Mouse (Mus musculus): ENCODE measurements around the gene Hist1h1a.

The Hist1h1a gene

DNA sequence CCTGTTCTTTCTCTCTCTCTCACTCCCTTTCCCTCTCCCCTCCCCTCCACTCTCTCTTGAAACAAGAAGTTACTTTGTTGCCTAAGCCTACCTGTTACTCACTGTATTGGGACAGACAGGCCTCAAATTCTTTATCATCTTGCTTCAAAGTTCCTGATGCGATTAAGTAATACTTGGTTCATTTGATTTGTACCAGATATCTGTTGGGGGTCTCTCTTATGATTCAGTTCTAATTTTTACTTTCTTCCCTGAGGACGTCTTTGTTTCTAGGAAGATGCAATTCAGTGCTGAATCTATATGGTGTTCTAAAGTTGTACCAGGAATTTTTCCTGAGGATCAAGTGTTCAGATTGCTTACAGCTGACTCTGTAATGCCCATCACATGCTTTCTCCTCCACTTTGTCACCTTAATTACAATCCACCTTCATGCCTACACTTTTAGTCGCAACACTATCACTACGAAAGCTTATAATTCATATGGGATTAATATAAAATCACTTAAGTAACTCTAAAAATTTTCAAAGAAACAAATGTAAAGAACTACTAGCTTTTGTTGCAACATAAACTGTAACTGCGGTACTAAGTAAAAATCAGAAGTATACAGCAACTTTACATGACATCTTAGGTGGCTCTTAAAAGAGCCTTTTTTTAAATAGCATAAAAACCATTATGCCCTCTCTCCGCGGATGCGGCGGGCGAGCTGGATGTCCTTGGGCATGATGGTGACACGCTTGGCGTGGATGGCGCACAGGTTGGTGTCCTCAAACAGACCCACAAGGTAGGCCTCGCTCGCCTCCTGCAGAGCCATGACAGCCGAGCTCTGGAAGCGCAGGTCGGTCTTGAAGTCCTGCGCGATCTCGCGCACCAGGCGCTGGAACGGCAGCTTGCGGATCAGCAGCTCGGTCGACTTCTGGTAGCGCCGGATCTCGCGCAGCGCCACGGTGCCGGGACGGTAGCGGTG, 18.8 kb upstream of the Hist1h1a start:
- DNase-seq (ENCODE audit: low spot score): peak; percentile 72

DNA sequence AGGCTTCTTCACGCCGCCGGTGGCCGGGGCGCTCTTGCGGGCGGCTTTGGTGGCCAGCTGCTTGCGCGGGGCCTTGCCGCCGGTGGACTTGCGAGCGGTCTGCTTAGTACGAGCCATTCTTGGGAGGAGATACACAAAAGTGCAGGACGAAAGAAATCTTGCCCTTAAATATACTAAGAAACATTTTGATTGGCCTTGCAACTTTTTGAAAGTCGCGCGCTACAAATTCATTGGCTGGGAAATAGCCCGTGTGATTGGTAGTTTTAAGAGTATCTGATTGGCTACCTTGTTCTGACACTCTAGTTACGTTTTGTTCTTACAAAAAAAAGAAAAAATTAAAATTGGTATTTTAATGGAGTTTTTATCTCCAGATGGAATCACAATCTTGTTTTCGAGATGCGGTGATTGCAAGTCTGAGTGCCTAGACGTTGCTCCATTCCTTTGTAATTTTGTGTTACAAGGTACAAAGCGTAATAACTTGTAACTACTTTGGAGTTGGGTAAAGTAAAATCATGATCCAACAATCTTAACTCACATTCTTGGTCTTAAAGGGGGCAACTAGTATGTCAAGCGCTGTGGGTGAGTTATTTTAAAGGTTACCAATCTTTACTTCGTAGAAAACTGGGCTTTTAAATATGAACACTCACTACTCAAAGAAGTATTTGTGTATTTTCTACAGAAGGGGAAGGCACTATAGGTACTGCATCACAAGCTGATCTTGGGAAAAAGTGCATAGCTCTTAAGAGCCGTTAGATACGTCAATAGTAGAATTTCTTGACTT, 17.9 kb upstream of the Hist1h1a start, which contains the start of gene Hist1h3c:
Gene Hist1h3c, minus strand, starts transcription at position 222 of the 781 bp plus-strand sequence.
- peak; percentile 96 for DNase-seq (ENCODE audit: low spot score)

DNA sequence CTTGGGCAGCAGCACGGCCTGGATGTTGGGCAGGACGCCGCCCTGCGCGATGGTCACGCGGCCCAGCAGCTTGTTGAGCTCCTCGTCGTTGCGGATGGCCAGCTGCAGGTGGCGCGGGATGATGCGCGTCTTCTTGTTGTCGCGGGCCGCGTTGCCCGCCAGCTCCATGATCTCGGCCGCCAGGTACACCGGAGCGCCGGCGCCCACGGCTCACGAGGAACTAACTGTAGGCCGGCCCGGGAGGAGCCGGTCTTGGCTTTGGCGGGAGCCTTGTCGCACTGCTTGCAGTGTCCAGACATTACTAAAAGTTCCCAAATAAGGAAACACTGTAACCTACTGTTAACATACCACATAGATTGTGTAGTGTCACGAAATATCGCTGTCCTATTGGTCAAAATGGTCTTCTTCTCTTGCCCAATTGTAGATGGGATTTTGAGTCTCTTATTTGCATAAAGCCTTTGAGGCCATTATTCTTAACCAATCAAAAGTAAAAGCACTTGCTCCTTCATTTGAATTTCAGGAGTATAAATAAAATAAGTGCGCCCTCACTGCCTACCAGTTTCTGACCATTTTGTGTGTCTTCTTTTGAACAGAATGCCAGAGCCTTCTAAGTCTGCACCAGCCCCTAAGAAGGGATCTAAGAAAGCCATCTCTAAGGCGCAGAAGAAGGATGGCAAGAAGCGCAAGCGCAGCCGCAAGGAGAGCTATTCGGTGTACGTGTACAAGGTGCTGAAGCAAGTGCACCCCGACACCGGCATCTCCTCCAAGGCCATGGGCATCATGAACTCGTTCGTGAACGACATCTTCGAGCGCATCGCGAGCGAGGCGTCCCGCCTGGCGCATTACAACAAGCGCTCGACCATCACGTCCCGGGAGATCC, 17.0 kb upstream of the Hist1h1a start, which contains the start of gene Hist1h2bb:
Gene Hist1h2bb, plus strand, starts transcription at position 534 of the 880 bp plus-strand sequence.
- DNase-seq (ENCODE audit: low spot score): peak; percentile 96

DNA sequence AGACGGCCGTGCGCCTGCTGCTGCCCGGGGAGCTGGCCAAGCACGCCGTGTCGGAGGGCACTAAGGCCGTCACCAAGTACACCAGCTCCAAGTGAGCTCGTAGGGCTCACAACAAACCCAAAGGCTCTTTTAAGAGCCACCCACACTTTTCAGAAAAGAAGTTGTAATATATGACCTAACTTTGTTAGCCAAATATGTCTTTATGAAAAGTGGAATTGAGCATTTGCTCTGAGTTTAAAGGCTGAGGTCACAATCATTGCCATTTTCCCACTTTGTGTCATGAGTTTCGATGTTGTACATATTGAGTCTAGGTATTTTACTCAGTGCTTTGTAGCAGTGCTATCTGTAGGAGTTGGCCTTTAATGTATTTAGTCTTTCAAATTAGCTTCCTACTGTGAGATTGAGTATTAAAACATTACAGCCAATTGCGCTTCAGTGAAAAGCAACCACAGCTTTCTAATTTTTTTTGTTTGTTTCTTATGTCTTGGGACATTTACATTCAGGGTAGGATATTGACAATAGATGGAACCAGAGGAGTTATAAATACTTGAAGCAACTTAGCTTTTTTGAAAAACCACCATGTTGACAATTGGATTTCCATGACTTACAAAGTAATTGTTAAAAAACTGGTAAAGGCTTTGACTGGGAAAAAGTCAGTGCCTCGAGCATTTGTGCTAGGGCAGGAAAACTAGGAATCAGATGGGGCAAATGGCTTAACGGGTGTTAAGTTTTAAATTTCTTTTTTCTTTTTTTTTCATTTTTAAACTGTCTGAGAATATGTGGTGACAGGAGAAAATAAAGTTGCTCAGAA, 16.2 kb upstream of the Hist1h1a start:
- peak; percentile 76 for DNase-seq (ENCODE audit: low spot score)

DNA sequence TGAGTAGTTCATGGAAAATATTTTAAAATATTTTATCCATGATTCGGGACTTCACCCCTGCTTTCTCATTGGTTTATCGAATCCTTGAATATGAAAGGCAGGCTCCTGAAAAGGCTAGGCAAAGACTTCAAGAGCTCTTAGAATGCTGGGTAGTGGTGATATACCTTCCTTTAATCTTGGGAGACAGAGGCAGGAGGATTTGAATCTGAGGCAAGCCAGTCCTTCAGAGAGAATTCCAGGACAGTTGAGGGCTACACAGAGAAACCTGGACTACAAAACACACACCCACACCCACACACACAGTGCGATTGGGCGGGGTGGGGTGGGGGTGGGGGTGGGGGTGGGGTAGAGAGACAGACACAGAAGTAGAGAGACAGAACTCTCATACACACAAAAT, 15.6 kb upstream of the Hist1h1a start:
- DNase-seq (ENCODE audit: low spot score): peak; percentile 69

DNA sequence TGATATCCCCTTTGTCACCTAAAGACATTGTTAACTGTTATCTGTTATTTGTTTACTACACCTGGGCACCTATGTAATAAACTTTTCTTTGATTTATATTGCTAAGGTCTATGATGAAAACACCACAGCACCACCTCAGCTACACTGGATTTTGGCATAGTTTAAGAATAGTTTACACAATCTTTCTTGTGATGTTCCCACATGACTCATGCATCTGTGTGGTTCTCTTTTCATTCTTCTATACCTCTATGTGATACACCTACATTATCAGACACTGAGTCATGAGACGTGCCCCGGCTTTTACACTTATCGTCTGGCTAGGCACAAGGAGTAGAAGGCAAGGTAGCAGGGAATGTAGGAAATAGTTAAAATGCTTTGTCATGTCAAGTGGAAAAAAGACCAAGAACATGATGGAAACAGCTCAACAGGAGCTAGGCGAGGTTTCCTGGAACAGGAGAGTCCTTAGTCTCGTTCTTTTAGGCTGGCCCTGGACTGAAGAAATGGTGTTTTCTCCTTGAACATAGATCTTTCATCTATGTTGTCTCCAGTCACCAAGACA, 13.8 kb upstream of the Hist1h1a start:
- DNase-seq (ENCODE audit: low spot score): peak; percentile 35

DNA sequence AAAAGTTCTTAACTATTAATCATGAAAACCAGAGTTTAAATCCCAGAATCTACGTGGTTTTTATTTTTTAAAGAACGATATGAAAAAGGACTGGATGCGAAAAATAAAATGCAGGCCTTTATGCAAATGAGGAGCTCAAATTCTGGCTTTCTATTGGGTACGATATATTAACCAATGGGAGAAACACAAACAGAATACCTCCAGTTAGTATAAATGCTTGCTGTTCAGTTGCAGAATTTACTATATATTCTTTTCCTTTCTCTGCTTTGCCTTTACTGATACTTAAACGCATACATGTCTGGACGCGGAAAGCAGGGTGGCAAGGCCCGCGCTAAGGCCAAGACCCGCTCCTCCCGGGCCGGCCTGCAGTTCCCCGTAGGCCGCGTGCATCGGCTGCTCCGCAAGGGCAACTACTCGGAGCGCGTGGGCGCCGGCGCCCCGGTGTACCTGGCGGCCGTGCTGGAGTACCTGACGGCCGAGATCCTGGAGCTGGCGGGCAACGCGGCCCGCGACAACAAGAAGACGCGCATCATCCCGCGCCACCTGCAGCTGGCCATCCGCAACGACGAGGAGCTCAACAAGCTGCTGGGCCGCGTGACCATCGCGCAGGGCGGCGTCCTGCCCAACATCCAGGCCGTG, 12.5 kb upstream of the Hist1h1a start, which contains the start of gene Hist1h2ab:
Gene Hist1h2ab, plus strand, starts transcription at position 288 of the 639 bp plus-strand sequence.
- peak; percentile 93 for DNase-seq (ENCODE audit: low spot score)

DNA sequence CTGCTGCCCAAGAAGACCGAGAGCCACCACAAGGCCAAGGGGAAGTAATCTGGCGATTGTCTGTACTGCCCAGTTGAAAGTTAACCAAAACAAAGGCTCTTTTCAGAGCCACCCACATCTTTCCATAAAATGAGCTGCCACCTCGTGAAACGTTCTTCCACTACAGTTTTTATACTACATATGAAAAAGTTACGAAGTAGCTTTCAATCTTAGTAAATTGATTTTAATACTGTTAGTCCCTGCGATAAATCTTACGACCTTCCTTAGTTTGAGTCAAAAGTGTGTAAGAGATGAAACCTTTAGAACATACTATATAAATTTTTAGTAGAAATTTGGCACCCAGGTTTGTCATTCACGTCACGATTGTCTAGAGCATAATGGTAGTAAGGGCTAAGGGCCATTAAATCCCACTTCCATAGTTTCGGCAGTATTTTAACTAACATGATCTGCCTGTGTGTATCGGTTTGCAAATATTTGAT, 11.9 kb upstream of the Hist1h1a start:
- DNase-seq (ENCODE audit: low spot score): peak; percentile 73

DNA sequence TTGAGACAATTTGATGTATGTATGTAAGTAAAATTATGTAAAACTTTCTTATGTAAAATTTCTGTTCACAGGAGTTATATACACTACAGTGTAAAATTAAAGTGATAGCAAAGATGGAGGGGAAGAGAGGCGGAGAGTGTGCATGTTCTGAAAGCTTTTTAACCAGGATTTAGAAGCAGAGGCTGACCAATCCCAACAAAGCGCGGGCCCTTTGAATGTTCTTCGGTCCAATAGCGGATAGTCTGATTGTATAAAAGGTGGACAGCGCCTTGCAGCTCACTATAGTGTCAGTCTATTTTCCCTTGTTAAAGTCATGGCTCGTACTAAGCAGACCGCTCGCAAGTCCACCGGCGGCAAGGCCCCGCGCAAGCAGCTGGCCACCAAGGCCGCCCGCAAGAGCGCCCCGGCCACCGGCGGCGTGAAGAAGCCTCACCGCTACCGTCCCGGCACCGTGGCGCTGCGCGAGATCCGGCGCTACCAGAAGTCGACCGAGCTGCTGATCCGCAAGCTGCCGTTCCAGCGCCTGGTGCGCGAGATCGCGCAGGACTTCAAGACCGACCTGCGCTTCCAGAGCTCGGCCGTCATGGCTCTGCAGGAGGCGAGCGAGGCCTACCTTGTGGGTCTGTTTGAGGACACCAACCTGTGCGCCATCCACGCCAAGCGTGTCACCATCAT, 11.3 kb upstream of the Hist1h1a start, which contains the start of gene Hist1h3b:
Gene Hist1h3b, plus strand, starts transcription at position 201 of the 675 bp plus-strand sequence.
- peak; percentile 99 for DNase-seq (ENCODE audit: low spot score)

DNA sequence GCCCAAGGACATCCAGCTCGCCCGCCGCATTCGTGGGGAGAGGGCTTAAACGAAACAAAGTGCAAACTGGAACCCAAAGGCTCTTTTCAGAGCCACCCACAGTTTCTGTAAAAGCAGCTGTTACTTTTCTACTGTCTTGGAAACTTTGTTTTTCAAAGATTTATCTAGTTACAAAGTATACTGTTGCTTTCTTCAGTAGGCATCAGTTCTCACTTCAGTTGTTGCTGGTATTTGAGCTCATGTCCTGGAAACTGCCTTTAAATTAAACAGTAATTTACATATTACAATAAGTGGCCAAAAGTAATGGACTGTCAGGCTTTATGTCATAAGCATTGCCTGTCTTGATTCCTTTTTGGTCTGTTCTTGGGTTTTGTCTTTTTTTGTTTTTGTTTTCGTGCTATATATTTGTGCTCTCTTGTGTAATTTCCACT, 10.7 kb upstream of the Hist1h1a start:
- peak; percentile 59 for DNase-seq (ENCODE audit: low spot score)

DNA sequence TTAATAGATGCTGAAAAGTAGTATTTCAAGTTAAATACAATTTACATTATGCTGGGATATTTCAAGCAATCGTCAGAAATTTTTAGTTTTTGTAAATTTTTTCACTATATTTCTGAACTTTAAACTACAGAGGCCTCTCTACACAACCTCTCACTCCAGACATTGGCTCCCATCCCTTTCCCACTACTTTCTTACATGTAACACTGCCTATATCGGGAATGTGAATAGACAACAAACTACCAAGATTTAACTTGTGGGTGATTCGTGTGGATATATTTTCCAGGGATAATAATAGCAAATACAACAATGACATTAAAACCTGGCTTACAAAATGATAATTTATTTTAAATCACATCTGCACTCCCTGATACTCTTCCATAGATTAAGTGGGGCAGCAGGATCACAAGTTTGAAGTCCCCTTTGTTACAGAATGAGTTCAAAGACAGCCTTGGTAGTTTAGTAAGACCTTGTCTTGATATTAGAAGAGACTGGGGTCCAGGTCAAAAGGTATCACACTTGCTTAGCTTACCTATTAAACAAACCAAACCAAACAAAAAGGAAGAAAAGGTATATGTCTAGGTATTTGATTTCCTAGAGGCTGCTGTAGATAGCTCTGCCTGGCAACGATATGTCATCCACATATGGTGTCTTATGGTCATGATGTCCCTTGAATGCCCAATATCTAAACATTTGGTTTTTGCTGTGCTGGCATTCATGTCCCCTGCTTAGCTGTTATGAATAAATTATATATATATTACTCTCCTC, 10.0 kb upstream of the Hist1h1a start:
- peak; percentile 38 for DNase-seq (ENCODE audit: low spot score)

DNA sequence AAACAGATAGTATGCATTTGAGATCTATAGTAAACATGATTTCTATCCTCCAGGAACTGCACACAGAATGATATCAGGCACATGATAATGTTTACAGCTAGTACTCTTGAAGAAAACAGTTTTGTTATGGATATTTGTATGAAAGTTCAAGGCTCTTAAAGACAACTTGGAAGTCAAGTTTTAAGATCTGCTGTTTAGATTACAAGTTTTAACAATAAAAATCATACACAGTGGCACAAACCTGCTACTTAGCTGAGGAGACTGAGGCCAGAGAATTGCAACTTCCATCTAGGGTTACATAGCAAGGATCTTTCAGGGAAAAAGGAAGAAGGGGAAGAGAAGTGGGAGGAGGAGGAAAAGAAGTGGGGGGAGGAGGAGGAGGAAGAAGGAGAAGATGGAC, 8.5 kb upstream of the Hist1h1a start:
- no peak for DNase-seq (ENCODE audit: low spot score)

DNA sequence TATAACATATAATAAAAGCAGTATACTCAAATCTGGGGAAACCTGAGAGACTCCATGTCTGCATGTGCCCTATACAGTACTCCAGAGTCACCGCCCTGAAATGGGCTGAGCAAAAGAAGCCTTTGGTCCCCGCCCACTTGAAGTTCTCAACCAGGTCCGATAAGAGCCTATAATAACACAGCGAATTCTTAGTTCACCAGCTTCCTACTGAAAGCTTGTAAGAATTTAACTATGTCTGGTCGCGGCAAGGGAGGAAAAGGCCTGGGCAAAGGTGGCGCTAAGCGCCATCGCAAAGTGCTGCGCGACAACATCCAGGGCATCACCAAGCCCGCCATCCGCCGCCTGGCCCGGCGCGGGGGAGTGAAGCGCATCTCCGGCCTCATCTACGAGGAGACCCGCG, 6.7 kb upstream of the Hist1h1a start, which contains the start of gene Hist1h4b:
Gene Hist1h4b, plus strand, starts transcription at position 224 of the 400 bp plus-strand sequence.
- peak; percentile 98 for DNase-seq (ENCODE audit: low spot score)

DNA sequence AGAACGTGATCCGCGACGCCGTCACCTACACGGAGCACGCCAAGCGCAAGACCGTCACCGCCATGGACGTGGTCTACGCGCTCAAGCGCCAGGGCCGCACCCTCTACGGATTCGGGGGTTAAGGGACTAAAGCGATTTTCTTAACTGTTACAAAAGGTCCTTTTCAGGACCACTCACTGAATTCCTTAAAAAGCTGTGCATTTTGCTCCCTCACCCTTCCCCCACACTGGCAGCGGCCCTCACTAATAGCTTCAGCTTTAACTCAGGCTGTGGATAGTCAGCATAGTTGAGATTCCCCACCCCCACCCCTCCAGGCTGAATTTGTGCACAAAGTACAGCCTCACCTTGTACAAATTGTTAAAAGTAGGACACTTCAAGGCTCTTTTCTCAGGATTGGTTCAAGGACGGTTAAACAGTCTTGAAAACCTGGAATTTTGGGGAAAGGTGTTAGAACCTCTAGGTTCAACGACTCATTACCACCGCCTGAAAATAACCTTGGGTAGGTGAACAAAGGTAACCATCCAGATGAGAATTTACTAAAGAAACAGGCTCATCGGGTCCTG, 6.2 kb upstream of the Hist1h1a start:
- no peak for DNase-seq (ENCODE audit: low spot score)

DNA sequence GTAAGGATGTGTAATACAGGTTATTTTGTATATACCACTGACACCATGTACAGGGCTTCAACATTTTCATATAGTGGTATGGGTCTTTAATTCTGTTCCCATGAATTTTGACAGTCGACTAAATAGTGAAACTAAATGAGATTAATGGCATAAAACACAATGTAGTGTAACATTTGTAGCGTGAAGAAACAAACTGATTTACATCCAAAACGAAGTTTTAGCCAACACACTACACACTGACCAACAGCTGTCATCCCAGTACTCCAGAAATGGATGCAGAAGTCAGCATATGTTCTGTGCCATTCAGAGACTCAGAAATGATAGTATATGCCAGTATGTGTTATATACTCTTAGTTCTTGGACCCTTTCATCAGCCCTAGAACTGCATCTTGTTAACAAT, 5.5 kb upstream of the Hist1h1a start:
- peak; percentile 33 for DNase-seq (ENCODE audit: low spot score)

DNA sequence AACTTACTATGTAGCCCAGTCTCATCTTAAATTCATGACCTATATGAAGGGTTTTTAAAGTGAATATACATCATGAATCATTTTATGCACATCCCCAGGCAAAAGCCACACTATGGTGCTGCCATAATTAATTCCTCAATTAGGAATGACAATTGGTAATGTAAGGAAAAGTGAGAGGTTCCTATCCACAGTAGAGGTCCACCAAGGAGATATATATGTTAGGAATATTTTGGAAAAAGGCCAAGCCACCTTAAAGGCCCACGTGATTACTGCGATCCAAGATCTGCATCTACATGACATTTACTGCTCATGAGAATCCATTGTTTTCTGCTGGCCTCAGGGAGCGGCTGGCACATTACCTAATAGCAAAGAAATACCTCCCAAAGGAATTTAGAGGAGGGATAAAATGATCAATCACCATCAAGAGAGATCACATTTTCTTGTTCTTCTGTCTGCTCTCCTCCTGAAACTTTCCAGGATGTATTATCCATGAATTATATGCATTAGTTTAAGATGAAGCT, 4.2 kb upstream of the Hist1h1a start:
- DNase-seq (ENCODE audit: low spot score): no peak

DNA sequence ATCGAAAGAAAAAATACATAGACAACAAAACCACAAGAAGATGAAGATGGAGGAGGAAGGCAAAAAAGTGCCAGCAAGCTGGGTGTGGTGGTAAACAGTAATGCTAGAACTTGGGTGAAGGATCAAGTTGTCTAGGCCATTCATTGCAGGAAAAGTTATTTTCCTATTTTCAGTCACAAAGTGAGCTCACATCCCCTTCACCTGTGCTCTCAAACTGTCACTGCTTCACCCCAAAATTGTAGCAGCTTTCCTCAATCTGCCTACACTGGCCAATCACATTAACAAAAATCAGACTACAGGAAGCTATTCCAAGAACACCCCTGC, 3.6 kb upstream of the Hist1h1a start:
- DNase-seq (ENCODE audit: low spot score): no peak

Measured in c-Kit-positive CD71-positive TER-119-positive erythroid progenitor cells, embryonic 14.5 days (primary cell).